Mouse (Mus musculus): Measurements from ENCODE around the gene Ces1e. TPM values are rescaled to one million over a fixed set of nuclear protein-coding genes. Genes with fewer than 3 reads are reported as not detected.

Ces1e gene
- 0.19 and 0.27 TPM in 2 replicates for polyA plus RNA-seq (2012; rRNA removed)

DNA sequence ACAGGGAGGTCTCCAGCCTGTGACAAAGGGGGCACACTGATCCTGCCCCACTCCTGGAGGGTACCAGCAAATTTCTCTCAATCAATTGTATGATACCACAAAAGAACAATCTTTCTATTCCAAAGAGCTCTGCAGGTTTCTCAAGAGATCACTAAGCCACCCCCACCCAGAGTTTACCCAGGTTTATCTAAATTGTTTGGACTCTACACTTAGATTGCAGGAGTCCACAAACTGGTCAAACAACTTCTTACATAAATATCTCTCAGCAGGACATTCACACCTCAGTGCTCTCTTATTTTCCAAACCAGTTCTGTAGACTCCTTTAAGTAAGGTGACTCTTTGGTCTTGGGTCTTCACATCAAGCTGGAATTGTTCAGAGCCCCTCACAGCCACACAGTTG, at the start of gene Ces1e:
Ces1e (minus strand) TSS at position 174 of the 400 bp plus-strand sequence.
- H3K27me3 ChIP-seq (ENCODE audit: control insufficient read depth, insufficient read depth, low read length) = no peaks in the 10 kb centered on the region
- H3K27ac ChIP-seq (ENCODE audit: control insufficient read depth, insufficient read depth, low read length) = no peak within 1 kb of the TSS
- no peaks in the 10 kb centered on the region for H3K36me3 ChIP-seq (ENCODE audit: control insufficient read depth, insufficient read depth, low read length)
- TF ChIP-seq POLR2A (IDR thresholded peaks at IDR 0.05; ENCODE audit: control insufficient read depth, extremely low read depth, insufficient read depth, low read length, poor library complexity) (no peak), CTCF (IDR thresholded peaks at IDR 0.05; ENCODE audit: borderline replicate concordance, control insufficient read depth, extremely low read depth, insufficient read depth, low read length, poor library complexity) (no peak)
- no peak within 1 kb of the TSS for H3K4me3 ChIP-seq (ENCODE audit: control insufficient read depth, insufficient read depth, low read length)
- no peaks in the 10 kb centered on the region for H3K4me1 ChIP-seq (replicated peaks; ENCODE audit: control insufficient read depth, insufficient read depth, low read length)
- no peak for DNase-seq

DNA sequence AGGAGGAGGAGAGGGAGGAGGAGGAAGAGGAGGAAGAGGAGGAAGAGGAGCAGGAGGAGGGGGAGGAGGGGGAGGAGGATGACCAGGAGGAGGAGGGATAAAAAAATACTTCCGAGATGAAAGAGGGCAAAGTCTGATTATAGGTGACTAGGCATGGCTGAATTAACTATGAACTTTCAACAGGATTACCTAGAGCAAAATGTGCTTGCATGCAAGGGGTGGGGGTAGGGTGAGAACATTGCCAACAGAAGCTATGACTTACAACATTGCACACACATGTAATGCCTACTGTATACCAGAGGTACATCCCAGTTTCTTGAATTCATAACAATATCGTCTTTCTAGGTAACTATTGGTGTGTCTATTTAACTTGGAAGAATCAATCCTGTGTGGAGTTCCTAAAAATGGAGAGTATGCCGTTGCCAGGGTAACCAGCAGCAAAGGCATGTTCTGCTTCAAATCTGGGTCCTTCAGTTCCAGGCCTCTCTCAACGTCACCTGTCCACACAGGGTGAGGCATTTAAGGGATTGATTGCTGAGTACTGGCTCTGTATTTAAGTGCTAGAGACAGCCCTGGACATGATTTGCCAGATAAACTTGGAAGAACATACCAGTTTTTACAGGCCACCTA, 48.9 kb upstream of the Ces1e start:
- H3K27ac ChIP-seq (ENCODE audit: control insufficient read depth, insufficient read depth, low read length) = no peak overlapping the region
- no peaks in the 10 kb centered on the region for H3K36me3 ChIP-seq (ENCODE audit: control insufficient read depth, insufficient read depth, low read length)
- WGBS = 90% methylated on average over 4 of the region's 4 CpGs
- no peaks in the 10 kb centered on the region for H3K27me3 ChIP-seq (ENCODE audit: control insufficient read depth, insufficient read depth, low read length)
- no peak for TF ChIP-seq CTCF (IDR thresholded peaks at IDR 0.05; ENCODE audit: borderline replicate concordance, control insufficient read depth, extremely low read depth, insufficient read depth, low read length, poor library complexity)
- TF ChIP-seq POLR2A (IDR thresholded peaks at IDR 0.05; ENCODE audit: control insufficient read depth, extremely low read depth, insufficient read depth, low read length, poor library complexity) = no peak
- H3K4me1 ChIP-seq (replicated peaks; ENCODE audit: control insufficient read depth, insufficient read depth, low read length) = no peaks in the 10 kb centered on the region
- no peak for DNase-seq
- H3K4me3 ChIP-seq (ENCODE audit: control insufficient read depth, insufficient read depth, low read length) = no peak overlapping the region

DNA sequence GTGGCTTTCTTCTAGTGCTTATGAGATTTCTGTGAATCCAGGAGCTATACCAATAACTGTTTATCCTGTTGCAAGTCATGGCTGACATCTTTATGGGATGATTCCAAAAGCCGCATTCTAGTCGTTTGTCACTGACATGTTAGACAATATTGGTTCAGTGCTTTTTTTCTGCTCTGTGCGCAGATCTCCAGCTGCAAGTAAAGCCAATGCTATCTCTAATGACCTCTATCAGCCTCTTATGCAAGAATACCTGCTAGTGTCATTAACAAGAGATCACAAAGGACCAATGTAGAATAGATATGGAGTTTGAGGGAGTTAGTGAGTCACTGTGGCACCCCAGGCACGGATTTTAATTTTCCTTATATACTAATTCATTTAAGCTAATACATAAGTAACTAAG, 45.2 kb upstream of the Ces1e start:
- Histone ChIP-seq H3K27me3 (ENCODE audit: control insufficient read depth, insufficient read depth, low read length) (no peaks in the 10 kb centered on the region), H3K4me1 (replicated peaks; ENCODE audit: control insufficient read depth, insufficient read depth, low read length) (no peaks in the 10 kb centered on the region), H3K4me3 (ENCODE audit: control insufficient read depth, insufficient read depth, low read length) (no peak overlapping the region), H3K36me3 (ENCODE audit: control insufficient read depth, insufficient read depth, low read length) (no peaks in the 10 kb centered on the region), H3K27ac (ENCODE audit: control insufficient read depth, insufficient read depth, low read length) (no peak overlapping the region)
- no peak for DNase-seq
- WGBS = 88% methylated on average over 4 of the region's 4 CpGs
- TF ChIP-seq CTCF (IDR thresholded peaks at IDR 0.05; ENCODE audit: borderline replicate concordance, control insufficient read depth, extremely low read depth, insufficient read depth, low read length, poor library complexity) (no peak), POLR2A (IDR thresholded peaks at IDR 0.05; ENCODE audit: control insufficient read depth, extremely low read depth, insufficient read depth, low read length, poor library complexity) (no peak)

DNA sequence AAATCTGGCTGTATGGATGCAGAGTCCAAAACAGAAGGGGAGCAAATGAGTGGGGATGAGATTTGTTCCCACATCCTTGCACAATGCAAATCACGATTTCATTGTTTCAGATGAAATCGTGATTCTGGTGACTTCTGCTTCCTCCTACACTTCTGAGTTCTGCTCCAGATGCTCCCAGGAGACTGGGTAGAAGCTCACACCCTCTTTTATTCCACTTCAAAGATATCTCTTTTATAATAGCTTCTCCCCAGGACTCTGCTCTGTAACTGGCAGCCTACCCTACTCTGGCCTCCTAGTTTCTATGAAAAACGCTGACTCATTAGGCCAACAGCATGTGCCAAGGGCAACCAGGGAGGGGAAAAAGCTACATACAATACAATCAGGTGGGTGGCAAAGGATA, 43.9 kb upstream of the Ces1e start:
- WGBS = 73% methylated on average over 3 of the region's 3 CpGs
- DNase-seq = no peak
- Histone ChIP-seq H3K27me3 (ENCODE audit: control insufficient read depth, insufficient read depth, low read length) (no peaks in the 10 kb centered on the region), H3K27ac (ENCODE audit: control insufficient read depth, insufficient read depth, low read length) (no peak overlapping the region), H3K4me1 (replicated peaks; ENCODE audit: control insufficient read depth, insufficient read depth, low read length) (no peaks in the 10 kb centered on the region), H3K36me3 (ENCODE audit: control insufficient read depth, insufficient read depth, low read length) (no peaks in the 10 kb centered on the region), H3K4me3 (ENCODE audit: control insufficient read depth, insufficient read depth, low read length) (no peak overlapping the region)
- no peak for TF ChIP-seq CTCF (IDR thresholded peaks at IDR 0.05; ENCODE audit: borderline replicate concordance, control insufficient read depth, extremely low read depth, insufficient read depth, low read length, poor library complexity)
- no peak for TF ChIP-seq POLR2A (IDR thresholded peaks at IDR 0.05; ENCODE audit: control insufficient read depth, extremely low read depth, insufficient read depth, low read length, poor library complexity)

DNA sequence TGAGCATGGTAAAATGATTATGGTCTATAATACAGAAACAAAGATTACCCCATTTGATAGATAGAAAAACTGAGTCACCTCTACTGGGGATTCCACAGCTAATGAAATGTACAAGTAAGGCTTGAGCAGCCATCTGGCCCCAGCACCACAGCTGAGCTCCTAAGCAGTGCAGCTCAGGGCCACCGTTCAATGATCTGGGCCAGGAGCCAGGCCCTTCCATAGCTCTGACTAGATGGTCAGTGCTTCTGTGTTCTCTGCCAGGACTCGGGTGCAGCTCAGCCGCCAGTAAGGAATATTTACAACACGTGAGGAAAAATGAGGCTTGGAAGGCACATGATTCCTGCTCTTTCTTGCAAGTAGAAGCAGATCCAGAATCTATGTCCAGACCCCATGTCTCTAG, 43.3 kb upstream of the Ces1e start:
- no peak for TF ChIP-seq CTCF (IDR thresholded peaks at IDR 0.05; ENCODE audit: borderline replicate concordance, control insufficient read depth, extremely low read depth, insufficient read depth, low read length, poor library complexity)
- no peak for TF ChIP-seq POLR2A (IDR thresholded peaks at IDR 0.05; ENCODE audit: control insufficient read depth, extremely low read depth, insufficient read depth, low read length, poor library complexity)
- Histone ChIP-seq H3K4me1 (replicated peaks; ENCODE audit: control insufficient read depth, insufficient read depth, low read length) (no peaks in the 10 kb centered on the region), H3K4me3 (ENCODE audit: control insufficient read depth, insufficient read depth, low read length) (no peak overlapping the region), H3K27me3 (ENCODE audit: control insufficient read depth, insufficient read depth, low read length) (no peaks in the 10 kb centered on the region), H3K36me3 (ENCODE audit: control insufficient read depth, insufficient read depth, low read length) (no peaks in the 10 kb centered on the region), H3K27ac (ENCODE audit: control insufficient read depth, insufficient read depth, low read length) (no peak overlapping the region)
- DNase-seq = no peak
- 93% methylated on average over 4 of the region's 4 CpGs for WGBS

DNA sequence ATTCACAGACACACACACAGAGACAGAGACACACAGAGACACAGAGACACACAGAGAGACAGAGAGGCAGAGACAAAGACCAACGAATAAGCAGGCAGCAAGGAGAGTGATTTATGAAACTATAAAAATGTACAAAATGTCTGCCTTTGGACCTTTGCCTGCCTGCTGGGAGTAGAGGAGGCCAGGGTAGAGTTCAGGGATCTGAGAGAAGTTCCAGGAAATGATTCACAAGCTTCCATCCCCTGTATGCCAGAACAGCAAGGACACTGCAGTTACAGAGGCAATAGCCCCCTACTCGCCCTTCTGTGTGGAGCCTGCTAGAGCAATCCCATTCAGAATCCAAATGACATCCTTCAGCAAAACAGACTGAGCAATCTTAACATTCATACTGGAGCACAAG, 32.0 kb upstream of the Ces1e start:
- Histone ChIP-seq H3K27me3 (ENCODE audit: control insufficient read depth, insufficient read depth, low read length) (no peaks in the 10 kb centered on the region), H3K4me3 (ENCODE audit: control insufficient read depth, insufficient read depth, low read length) (no peak overlapping the region), H3K27ac (ENCODE audit: control insufficient read depth, insufficient read depth, low read length) (no peak overlapping the region), H3K4me1 (replicated peaks; ENCODE audit: control insufficient read depth, insufficient read depth, low read length) (no peaks in the 10 kb centered on the region), H3K36me3 (ENCODE audit: control insufficient read depth, insufficient read depth, low read length) (no peaks in the 10 kb centered on the region)
- no peak for TF ChIP-seq POLR2A (IDR thresholded peaks at IDR 0.05; ENCODE audit: control insufficient read depth, extremely low read depth, insufficient read depth, low read length, poor library complexity)
- TF ChIP-seq CTCF (IDR thresholded peaks at IDR 0.05; ENCODE audit: borderline replicate concordance, control insufficient read depth, extremely low read depth, insufficient read depth, low read length, poor library complexity) = no peak
- DNase-seq = no peak
- WGBS = 70% methylated on average over 2 of the region's 2 CpGs
